Mouse (Mus musculus) gastrocnemius, postnatal 36 days (tissue): ENCODE data around the gene Myf5. TPM values are rescaled to one million over a fixed set of nuclear protein-coding genes. Genes with fewer than 3 reads are reported as not detected.
A peak's percentile ranks its signal among the peaks of the same experiment; 100 is the strongest.

Experiments
- DNase-seq, 2 experiments: peaks; one replicate each; pipeline ENCODE4 v3.0.0; 2022
- intact Hi-C: fragments of 180-260 bp; cut with DNase I; formaldehyde crosslinking; loops from one replicate; pipeline ENCODE4 v1.15.1; 2025
- long read RNA-seq, 2 experiments: library from polyadenylated mRNA; stranded (forward); transcript quantifications; one replicate each; pipeline ENCODE4 v2.0.0; 2021
- total RNA-seq, 2 experiments: library from RNA; stranded (reverse); gene quantifications; 2 replicates each; pipeline ENCODE4 v1.2.3; 2021

Myf5 gene
- total RNA-seq = 1 to 10 TPM; 2.3 to 2.6 TPM
- long read RNA-seq, experiment 1, partial matches to known transcripts = 0 of 1 reads
- long read RNA-seq, experiment 1, other reads (novel, unspliced or antisense) = 0 of 1 reads
- long read RNA-seq, experiment 2, partial matches to known transcripts = 0 of 1 reads
- long read RNA-seq, experiment 2, other reads (novel, unspliced or antisense) = 0 of 1 reads

DNA sequence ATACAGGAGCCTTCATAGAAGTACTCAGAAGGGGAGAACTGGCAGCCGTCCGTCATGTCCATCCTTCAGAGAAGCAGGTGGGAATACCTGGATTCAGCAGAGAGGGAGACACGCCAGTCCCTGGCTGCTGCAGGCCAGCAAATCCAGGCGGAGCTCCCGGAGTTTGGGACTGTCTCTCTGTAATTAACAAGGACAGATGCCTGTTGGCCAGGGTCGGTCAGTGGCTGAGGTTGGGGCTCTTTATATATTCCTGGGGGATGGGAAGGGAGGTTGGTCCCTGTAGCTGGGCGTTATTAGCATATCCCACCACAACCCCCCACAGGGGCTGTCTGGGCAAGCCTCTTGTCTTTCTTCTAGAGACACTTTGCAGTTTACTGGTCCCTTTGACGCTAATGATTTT lies at the start of gene Myf5:
TSS of gene Myf5 (minus strand) at position 265 of the 400 bp plus-strand sequence.
- intact Hi-C loops = no loop called here
- no peak for DNase-seq

DNA sequence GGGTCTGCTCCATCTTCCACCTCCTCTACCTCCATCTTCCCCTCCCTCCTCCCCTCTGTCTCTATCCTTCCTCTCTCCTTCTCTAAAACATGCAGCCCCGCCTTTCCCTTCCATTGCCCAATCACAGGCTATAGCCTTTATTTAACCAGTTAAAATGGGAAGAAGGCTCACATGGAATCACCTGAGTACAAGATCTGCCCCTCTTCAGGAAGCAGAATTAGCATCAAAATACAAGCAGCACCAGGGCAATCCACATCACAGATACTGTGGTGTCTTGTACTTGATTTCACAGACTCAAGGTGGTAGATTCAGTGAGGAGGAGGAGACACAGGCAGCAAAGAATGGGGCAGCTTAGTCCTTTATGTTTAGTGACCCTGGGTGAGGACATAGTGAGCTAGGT lies 42.8 kb upstream of the Myf5 start:
- no peak for DNase-seq
- intact Hi-C loops = no loop called here

DNA sequence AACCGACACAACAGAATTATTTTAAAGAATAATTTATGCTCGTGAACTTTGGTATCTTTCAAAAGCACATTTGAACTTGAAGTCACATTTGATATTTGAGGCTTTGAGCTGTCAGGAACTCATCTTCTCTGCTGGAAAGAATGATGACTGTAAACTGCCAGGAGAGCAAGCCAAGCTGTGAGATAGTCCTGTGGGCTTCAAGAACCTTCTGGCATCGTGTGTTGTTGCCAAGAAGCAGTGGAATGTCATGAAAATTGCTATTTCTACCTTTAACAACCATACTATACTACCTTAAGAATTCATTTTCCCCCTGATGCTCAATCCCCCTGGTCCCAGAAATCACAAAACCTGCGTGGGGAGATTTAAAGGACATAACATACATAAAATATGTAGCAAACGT lies 33.3 kb upstream of the Myf5 start:
- intact Hi-C loops = no loop called here
- no peak for DNase-seq

- no peak for DNase-seq
- intact Hi-C loops = no loop called here
Measured at GRCm38 (mm10) chr10:107516641-107517040, 30.7 kb upstream of the Myf5 start.

DNA sequence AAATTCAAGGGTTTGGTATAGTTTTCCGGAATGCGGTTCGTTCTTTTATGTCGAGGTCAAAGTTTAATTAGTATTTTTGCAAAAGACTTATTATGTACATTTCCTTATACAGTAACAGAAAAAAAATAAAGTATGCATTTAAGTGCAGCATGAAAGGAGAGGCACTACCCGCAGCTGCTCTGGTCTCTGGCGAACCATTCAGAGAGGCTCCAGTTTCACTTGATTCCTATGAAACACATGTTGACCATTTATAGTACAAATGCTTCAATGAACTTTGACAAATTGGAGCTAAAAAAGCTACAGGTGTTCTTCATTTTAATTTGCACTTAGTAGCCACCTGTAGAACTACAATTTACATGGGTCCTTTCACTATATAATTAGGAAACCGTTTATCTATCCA lies 28.8 kb upstream of the Myf5 start:
- DNase-seq = no peak
- intact Hi-C loops = no loop called here

DNA sequence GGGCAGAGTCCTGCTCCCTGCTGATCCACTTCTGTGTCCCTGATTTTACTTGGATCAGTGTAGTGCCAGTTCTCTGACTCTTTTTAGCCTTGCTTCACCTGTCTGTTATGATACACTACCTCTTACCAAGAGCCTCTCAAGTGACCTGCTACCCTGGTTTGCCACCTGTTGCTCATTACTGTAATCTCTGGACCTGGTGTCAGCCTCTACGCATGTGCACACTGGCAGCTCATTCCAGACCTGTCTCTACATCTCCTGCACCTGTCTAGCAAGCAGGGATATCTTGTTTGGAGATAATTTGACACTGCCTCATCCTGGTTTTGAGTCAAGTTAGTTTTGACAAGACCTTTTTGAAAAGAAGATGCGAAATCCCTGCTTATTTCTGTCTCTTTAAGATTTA lies 20.5 kb upstream of the Myf5 start:
- intact Hi-C loops = no loop called here
- no peak for DNase-seq

GRCm38 (mm10) chr10:107503430-107503829 lies 17.5 kb upstream of the Myf5 start:
- no peak for DNase-seq

DNA sequence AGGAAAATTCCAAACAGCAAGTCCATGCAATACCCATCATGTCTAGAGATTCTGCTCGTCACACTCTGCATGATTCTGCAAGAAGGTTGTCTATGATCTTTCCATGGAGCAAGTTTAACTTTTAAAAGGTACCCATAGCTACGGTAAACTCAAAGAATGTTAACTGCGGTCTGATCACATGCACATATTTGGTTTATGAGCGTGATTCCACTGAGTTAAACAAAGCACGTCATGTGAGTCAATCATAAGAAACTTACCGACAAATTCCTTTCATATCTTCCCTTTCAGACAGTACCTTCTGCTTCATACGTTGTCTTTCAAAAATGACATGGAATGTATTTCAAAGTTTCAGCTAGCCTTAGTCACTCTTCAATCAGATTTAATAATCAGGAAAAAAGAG lies 16.3 kb upstream of the Myf5 start:
- no peak for DNase-seq
- intact Hi-C loops = no loop called here

More at GRCm38 (mm10) chr10:107503430-107503829, 17.5 kb upstream of the Myf5 start:
- intact Hi-C loops = no loop called here

DNA sequence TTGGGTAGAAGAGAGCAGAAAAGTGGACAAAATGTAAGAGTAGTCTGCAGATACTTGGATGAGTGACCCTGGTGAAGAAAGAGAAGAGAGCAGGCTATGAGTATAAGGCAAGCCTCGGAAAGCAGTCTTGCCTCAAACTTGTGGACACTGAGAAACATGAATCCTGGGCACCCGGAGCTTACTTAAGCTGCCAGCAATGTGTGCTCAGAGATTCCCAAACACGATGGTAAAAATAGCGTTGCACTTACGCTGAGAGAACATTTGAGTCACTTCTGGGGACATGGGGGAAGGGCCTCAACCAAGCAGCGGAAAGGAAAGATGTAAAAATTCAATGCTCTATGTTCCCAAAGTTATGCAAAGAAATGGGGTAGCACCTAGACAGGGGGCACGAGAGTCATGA lies 13.7 kb upstream of the Myf5 start:
- DNase-seq = no peak
- intact Hi-C loops = no loop called here

GRCm38 (mm10) chr10:107496402-107496801 lies 10.5 kb upstream of the Myf5 start:
- intact Hi-C loops = no loop called here

DNA sequence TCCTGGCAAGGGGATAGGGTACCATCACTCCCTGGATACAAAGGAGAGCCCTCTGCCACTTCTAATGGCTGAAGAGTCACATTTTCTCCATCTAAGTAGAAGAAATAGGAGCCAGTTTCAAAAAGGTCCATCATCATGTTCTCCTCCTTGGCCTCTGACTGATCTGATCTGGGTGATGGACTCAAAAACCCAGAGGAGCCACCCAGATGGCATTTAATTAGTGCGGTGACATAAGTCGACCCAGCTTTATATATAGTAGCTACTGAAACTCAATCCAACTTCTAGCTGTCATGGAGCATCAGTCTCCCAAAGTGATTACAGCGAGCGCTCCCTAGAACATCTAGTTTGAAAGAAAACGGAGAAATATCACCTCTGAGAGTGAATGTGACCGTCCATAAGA lies 8.6 kb upstream of the Myf5 start, which contains the start of gene Myf6:
TSS of gene Myf6 (minus strand) at position 170 of the 400 bp plus-strand sequence.
- intact Hi-C loops = loop anchor here (5.0 kb wide), 1 partner anchor 73 kb away; no protein-coding TSS in a partner anchor
- no peak for DNase-seq

More at GRCm38 (mm10) chr10:107496402-107496801, 10.5 kb upstream of the Myf5 start:
- DNase-seq = no peak

DNA sequence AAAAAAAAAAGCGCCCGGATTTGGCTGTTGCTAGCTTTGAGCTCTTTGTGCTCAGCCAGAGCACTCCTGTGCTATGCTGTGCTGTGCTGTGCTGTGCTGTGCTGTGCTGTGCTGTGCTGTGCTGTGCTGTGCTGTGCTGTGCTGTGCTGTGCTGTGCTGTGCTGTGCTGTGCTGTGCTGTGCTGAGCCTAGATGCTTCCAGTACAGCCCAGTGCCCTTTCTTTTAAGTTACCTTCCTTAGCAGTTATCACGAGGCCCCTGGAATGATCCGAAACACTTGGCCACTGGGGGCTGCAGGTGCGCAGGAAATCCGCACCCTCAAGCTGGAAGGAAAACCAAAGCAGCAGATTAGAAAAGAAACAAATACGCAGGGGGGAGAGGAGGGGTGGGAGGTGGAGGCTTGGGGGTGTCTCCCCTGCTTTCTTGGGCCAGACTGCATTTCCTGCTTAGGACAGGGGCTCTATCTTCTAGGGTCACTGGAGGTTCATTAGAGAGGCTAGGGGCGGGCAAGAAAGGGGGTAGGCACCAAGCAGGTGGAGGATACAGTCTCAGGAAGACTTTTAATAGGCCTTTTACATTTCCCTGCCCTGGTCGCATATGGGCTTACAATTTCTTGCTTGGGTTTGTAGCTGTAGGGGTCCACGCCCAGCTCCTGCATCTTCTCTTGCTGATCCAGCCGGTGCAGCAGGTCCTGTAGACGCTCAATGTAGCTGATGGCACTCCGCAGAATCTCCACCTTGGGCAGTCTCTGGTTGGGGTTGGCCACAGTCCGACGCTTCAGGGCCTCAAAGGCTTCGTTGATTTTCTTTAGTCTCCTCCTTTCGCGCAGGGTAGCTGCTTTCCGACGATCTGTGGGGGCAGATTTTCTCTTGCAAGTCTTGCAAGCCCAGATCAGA lies 7.9 kb upstream of the Myf5 start:
- DNase-seq = peak in 1 of 2 experiments; percentile 24
- intact Hi-C loops = loop anchor here (5.0 kb wide), 1 partner anchor 73 kb away; no protein-coding TSS in a partner anchor

DNA sequence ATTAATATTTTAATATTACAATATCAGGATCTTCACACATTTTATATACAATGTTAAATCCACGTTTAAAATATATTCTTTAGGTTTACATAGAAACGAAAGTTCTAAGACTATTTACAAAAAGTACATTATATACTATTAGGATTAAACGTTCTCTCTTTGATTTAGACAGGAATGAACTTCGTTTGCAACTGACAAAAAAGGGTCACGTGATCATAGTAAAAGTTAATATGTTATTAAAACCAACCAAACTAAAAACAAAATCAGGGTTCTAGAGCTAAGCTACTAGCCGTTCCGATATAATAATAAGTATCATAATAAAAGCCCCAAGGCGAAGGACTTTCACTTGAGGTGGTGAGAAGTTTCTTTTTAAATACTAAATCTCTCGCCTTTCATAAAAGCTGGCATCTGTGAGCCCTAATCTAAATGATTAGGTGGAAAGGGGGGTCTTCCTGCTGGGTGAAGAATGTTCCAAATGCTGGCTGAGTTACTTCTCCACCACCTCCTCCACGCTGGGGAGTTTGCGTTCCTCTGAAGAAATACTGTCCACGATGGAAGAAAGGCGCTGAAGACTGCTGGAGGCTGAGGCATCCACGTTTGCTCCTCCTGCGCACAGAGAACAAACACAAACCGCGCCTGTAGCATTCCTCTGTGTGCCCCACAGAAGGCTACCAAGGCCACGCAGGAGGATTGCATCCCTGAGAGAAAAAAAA lies 7.1 kb upstream of the Myf5 start:
- no peak for DNase-seq
- intact Hi-C loops = loop anchor here (5.0 kb wide), 1 partner anchor 74 kb away; no protein-coding TSS in a partner anchor

GRCm38 (mm10) chr10:107488654-107489315 lies 2.9 kb upstream of the Myf5 start:
- no peak for DNase-seq
- intact Hi-C loops = no loop called here

DNA sequence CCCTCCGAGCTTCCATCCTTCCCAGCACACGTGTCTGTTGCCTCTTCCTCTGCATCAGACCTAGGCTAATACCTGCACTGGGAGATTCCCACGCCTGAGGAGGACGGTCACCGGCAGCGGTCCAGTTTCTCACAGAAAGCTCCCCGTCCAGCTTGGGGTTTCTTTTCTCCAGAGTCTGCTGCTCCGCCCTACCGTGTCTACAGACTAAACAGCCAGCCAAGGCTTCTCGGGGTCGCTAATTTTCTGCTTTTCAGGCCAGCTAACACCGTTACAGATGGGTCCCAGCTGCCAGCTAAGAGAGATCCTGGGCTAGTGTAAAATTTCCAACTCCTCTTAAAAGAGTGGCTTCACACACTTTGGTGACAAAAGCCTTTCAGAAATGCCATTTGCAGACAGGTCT lies 836 bp upstream of the Myf5 start:
- DNase-seq = no peak
- intact Hi-C loops = no loop called here

DNA sequence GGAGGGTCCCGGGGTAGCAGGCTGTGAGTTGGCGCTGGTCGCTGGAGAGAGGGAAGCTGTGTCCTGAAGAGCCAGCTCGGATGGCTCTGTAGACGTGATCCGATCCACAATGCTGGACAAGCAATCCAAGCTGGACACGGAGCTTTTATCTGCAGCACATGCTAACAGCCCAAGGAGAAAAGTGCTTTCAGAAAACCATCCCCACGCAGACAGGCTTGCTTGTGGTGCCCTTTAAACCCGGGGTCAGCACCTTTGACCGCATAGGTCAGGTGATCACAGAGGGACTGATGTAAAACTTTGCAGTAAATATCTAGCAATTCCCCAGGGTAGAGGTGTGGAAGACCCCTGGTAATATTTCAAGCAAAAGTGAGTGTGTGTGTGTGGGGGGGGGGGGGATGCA lies 1.9 kb downstream of the Myf5 start:
- DNase-seq = no peak
- intact Hi-C loops = no loop called here

DNA sequence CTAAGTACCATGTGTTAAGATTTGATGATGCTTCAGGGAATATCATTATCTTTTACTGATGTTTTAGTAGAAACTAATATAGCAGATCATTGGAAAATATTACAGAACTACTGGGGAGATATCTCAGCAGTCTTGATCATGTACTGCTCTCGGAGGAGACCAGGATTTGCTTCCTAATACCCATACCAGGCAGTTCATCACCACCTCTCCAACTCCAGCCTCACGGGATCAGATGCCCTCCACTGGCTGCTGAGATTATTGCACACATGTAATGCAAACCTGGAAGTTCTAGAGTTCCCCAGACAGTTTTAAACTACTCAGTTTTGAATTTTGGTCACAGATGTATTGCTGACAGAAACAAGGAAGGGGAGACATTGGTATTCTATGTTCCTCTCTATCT lies 12.4 kb downstream of the Myf5 start:
- no peak for DNase-seq
- intact Hi-C loops = no loop called here

DNA sequence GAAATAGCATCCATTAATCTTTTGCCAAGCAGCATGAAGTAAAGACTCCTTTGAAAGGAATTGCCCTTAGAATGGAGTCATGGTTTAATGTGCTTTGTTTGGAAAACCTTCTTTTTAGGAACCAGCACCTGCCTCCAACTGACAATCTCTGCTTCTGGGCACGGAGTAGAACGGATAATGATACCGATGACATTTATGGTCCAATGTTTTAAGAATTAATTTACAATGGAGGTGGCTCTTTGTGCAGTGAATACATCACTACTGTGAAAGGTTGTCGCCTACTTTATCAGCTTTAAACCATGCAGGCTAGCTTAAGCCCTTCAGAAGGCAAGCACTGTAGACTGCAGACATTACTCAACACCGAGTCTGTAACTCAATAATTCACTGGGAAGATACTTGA lies 14.2 kb downstream of the Myf5 start:
- intact Hi-C loops = no loop called here
- DNase-seq = no peak

DNA sequence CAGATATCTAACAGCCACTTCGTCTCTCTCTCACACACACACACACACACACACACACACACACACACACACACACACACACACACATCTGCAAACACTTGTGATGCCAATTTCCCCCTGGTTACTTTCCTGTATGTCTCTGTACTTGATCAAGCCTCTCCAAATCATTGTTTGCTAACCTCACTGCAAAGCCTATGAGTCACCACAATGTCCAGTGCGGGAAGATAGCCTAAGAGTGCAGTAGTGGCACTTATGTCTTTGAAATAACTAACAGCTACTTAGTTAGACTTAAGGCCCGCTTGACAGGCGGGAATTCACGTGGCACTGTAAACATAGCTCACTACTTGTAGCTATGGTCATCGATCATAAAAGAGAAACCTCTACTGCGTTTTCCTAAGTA lies 18.1 kb downstream of the Myf5 start:
- intact Hi-C loops = no loop called here
- DNase-seq = no peak

DNA sequence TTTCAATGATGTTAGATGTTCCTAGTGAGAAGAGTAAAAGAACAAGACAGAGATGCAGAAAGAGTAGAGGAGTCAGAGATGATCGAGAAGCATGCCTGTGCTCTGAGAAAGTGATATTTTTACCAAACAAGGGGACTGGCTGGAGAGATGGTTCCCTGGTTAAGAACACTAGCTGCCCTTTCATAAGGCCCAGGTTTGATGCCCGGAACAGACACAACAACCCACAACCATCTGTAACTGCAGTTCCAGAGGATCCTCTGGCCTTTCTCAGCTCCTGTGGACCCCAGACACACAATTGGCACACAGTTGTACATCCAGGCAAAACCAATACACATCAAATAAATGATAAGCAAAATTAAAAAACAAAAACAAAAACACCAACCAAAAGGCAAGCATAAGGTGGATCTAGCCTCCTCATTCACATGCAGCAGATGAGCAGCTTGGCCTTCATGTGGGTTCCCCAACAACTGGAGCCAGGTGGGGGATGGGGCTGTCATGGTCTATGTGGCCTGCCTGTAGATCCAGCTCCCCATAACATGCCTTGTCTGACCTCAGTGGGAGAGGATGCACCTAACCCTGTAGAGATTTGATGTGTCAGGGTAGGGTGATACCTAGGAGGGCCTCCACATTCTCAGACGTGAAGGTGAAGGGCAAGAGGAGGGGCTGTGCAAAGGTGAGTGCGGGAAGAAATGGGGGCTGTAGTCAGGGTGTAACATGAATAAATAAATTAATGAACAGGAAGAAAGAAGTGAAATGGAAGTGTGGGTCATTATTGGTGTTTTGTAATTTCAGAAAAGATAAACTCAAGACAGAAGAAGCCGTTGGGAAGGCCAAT lies 36.2 kb downstream of the Myf5 start:
- no peak for DNase-seq
- intact Hi-C loops = no loop called here
